Mouse (Mus musculus) stomach, embryonic 14.5 days (tissue): Measurements from ENCODE around the gene Nol9. TPM values are rescaled to one million over a fixed set of nuclear protein-coding genes. Genes with fewer than 3 reads are reported as not detected.
A peak's percentile ranks its signal among the peaks of the same experiment; 100 is the strongest.

ENCODE experiments used
- ATAC-seq: fragments of 200-750 bp; cut with Nextera tagmentation; 2 replicates; pipeline ENCODE4 v1.8.0; 2017; ENCODE audit warnings: low read depth, moderate TSS enrichment; ENCODE audit not compliant: insufficient number of reproducible peaks, insufficient read depth, low FRiP score
- H3K27ac ChIP-seq: fragments of 300-500 bp; sonication (generic); 2 replicates; pipeline ENCODE4 v1.5.1; 2014; ENCODE audit warnings: mild to moderate bottlenecking, low read length, moderate library complexity, mixed read lengths
- H3K27me3 ChIP-seq: fragments of 300-500 bp; sonication (generic); 2 replicates; pipeline ENCODE4 v1.6.1; 2014; ENCODE audit warnings: low read length, control low read depth, mixed read lengths; ENCODE audit not compliant: control insufficient read depth, insufficient read depth
- H3K36me3 ChIP-seq: fragments of 300-500 bp; sonication (generic); 2 replicates; pipeline ENCODE4 v1.6.1; 2014; ENCODE audit warnings: mild to moderate bottlenecking, control low read depth, low read length, moderate library complexity, mixed read lengths; ENCODE audit not compliant: control insufficient read depth, insufficient read depth
- H3K4me1 ChIP-seq: fragments of 300-500 bp; sonication (generic); 2 replicates; pipeline ENCODE4 v1.6.1; 2014; ENCODE audit warnings: low read length, control low read depth, mixed read lengths; ENCODE audit not compliant: control insufficient read depth, insufficient read depth
- H3K4me2 ChIP-seq: fragments of 300-500 bp; sonication (generic); replicated peaks from 2 replicates; pipeline ENCODE4 v1.6.1; 2014; ENCODE audit warnings: low read depth, low read length, control low read depth
- H3K4me3 ChIP-seq: fragments of 300-500 bp; sonication (generic); 2 replicates; pipeline ENCODE4 v1.5.1; 2014; ENCODE audit warnings: low read depth, low read length, control low read depth
- H3K9ac ChIP-seq: fragments of 300-500 bp; sonication (generic); replicated peaks from 2 replicates; pipeline ENCODE4 v1.6.1; 2014; ENCODE audit warnings: low read depth, mild to moderate bottlenecking, control low read depth, low read length, moderate library complexity, mixed read lengths
- H3K9me3 ChIP-seq: fragments of 300-500 bp; sonication (generic); 2 replicates; pipeline ENCODE4 v1.6.1; 2016; ENCODE audit warnings: low read depth, low read length, control low read depth; ENCODE audit not compliant: control insufficient read depth
- WGBS: fragments of 180-500 bp; shearing (Covaris S2); extraction: QIAGEN DNeasy Blood & Tissue Kit; methylation state at CpG from one replicate; pipeline ENCODE4 v1.1.7; 2014; 5-methylcytosine and 5-hydroxymethylcytosine counted together
- polyA plus RNA-seq: library from polyadenylated mRNA; unstranded; fragments of >200 nt; fragmentation: Nextera tagmentation; extraction: Ambion mirVana; gene quantifications from 2 replicates; pipeline ENCODE4 v1.2.1, GENCODE M21; 2014

Gene Nol9
- polyA plus RNA-seq, 1 experiment from 2014 or later = 30.0 TPM

- Histone ChIP-seq H3K4me3 (no peak overlapping the region), H3K27me3 (no peaks in the 10 kb centered on the region), H3K4me1 (peaks cover 15% of the 10 kb centered on the region), H3K36me3 (peaks cover 21% of the 10 kb centered on the region), H3K27ac (no peak overlapping the region), H3K4me2 (no peak overlapping the region), H3K9ac (no peak overlapping the region), H3K9me3 (no peaks in the 10 kb centered on the region)
- WGBS = 58% methylated on average over 9 of the region's 9 CpGs
- no peak for ATAC-seq
These were observed 67.6 kb downstream of the Nol9 start for GRCm38 (mm10) chr4:152106746-152107145.

- H3K9me3 ChIP-seq = no peaks in the 10 kb centered on the region
- no peaks in the 10 kb centered on the region for H3K27me3 ChIP-seq
- H3K4me2 ChIP-seq = peak overlapping the region; percentile 60
- peak; percentile 89 for ATAC-seq
- WGBS = 7% methylated on average over 24 of the region's 24 CpGs
- H3K4me3 ChIP-seq = peak overlapping the region; percentile 28; the same call in 1 of the 2 replicates
- peaks cover 15% of the 10 kb centered on the region for H3K4me1 ChIP-seq
- peaks cover 21% of the 10 kb centered on the region; the same call in 1 of the 2 replicates for H3K36me3 ChIP-seq
- no peak overlapping the region; the same call in 1 of the 2 replicates for H3K9ac ChIP-seq
- peak overlapping the region; percentile 83 for H3K27ac ChIP-seq
These were observed 68.4 kb downstream of the Nol9 start for GRCm38 (mm10) chr4:152107493-152107892.

GRCm38 (mm10) chr4:152107971-152108509, 68.9 kb downstream of the Nol9 start:
- Histone ChIP-seq H3K4me3 (peak overlapping the region; percentile 28; the same call in 1 of the 2 replicates), H3K4me1 (peaks cover 15% of the 10 kb centered on the region), H3K27me3 (no peaks in the 10 kb centered on the region), H3K9me3 (no peaks in the 10 kb centered on the region), H3K36me3 (peaks cover 15% of the 10 kb centered on the region; the same call in 1 of the 2 replicates), H3K4me2 (peak overlapping the region; percentile 60), H3K9ac (no peak overlapping the region; the same call in 1 of the 2 replicates), H3K27ac (peak overlapping the region; percentile 83)
- peak; percentile 90 for ATAC-seq
- WGBS = 21% methylated on average over 30 of the region's 30 CpGs

GRCm38 (mm10) chr4:152108673-152109072, 69.6 kb downstream of the Nol9 start:
- 89% methylated on average over 5 of the region's 5 CpGs for WGBS
- H3K9me3 ChIP-seq = no peaks in the 10 kb centered on the region
- no peaks in the 10 kb centered on the region for H3K27me3 ChIP-seq
- H3K36me3 ChIP-seq = peaks cover 9% of the 10 kb centered on the region; the same call in 1 of the 2 replicates
- H3K4me2 ChIP-seq = no peak overlapping the region
- no peak overlapping the region for H3K9ac ChIP-seq
- H3K4me3 ChIP-seq = no peak overlapping the region
- ATAC-seq = no peak
- no peak overlapping the region for H3K27ac ChIP-seq
- H3K4me1 ChIP-seq = peaks cover 15% of the 10 kb centered on the region

- H3K9me3 ChIP-seq = no peaks in the 10 kb centered on the region
- H3K27ac ChIP-seq = no peak overlapping the region
- no peak for ATAC-seq
- H3K27me3 ChIP-seq = no peaks in the 10 kb centered on the region
- no peak overlapping the region for H3K4me3 ChIP-seq
- peaks cover 11% of the 10 kb centered on the region; the same call in 1 of the 2 replicates for H3K36me3 ChIP-seq
- WGBS = 59% methylated on average over 3 of the region's 3 CpGs
- no peak overlapping the region for H3K4me2 ChIP-seq
- peaks cover 15% of the 10 kb centered on the region for H3K4me1 ChIP-seq
- H3K9ac ChIP-seq = no peak overlapping the region
These were observed 70.4 kb downstream of the Nol9 start for GRCm38 (mm10) chr4:152109509-152109908.

GRCm38 (mm10) chr4:152110689-152111088, 71.6 kb downstream of the Nol9 start:
- no peak overlapping the region for H3K9ac ChIP-seq
- H3K4me2 ChIP-seq = no peak overlapping the region
- no peak overlapping the region for H3K4me3 ChIP-seq
- H3K4me1 ChIP-seq = peaks cover 18% of the 10 kb centered on the region
- H3K27ac ChIP-seq = no peak overlapping the region
- no peaks in the 10 kb centered on the region for H3K9me3 ChIP-seq
- peaks cover 11% of the 10 kb centered on the region; the same call in 1 of the 2 replicates for H3K36me3 ChIP-seq
- no peaks in the 10 kb centered on the region for H3K27me3 ChIP-seq
- 80% methylated on average over 4 of the region's 4 CpGs for WGBS
- no peak for ATAC-seq

Other genes starting within 250 kb of the Nol9 start
- gene Camta1, start 177.4 kb upstream of the Nol9 start, polyA plus RNA-seq = 86.8 and 106 TPM in 2 replicates
- gene Dnajc11, start 105.6 kb upstream of the Nol9 start, polyA plus RNA-seq = 59.9 and 62.6 TPM in 2 replicates
- gene Thap3, start 50.3 kb upstream of the Nol9 start, polyA plus RNA-seq = 35.6 and 38.2 TPM in 2 replicates
- 22.7 and 22.8 TPM in 2 replicates for gene Phf13, start 43.1 kb upstream of the Nol9 start, polyA plus RNA-seq
- gene Klhl21, start 30.5 kb upstream of the Nol9 start, polyA plus RNA-seq = 5.8 and 7.3 TPM in 2 replicates
- 18.0 and 21.8 TPM in 2 replicates for gene Zbtb48, start 11.7 kb upstream of the Nol9 start, polyA plus RNA-seq
- gene Tas1r1, start 753 bp upstream of the Nol9 start, polyA plus RNA-seq = 0.30 and 0.34 TPM in 2 replicates
- 10.4 and 11.5 TPM in 2 replicates for gene Plekhg5, start 33.2 kb downstream of the Nol9 start, polyA plus RNA-seq
- gene Tnfrsf25, start 76.6 kb downstream of the Nol9 start, polyA plus RNA-seq = 0.67 and 0.91 TPM in 2 replicates
- gene Espn, start 113.0 kb downstream of the Nol9 start, polyA plus RNA-seq = 10.5 and 10.9 TPM in 2 replicates
- gene Hes2, start 119.5 kb downstream of the Nol9 start, polyA plus RNA-seq = 0.29 and 0.55 TPM in 2 replicates
- 71.4 and 72.4 TPM in 2 replicates for gene Acot7, start 138.8 kb downstream of the Nol9 start, polyA plus RNA-seq
- gene Gpr153, start 234.9 kb downstream of the Nol9 start, polyA plus RNA-seq = 14.2 and 19.1 TPM in 2 replicates